Mouse (Mus musculus): ENCODE results near the gene Aatf. TPM values are rescaled to one million over a fixed set of nuclear protein-coding genes. Genes with fewer than 3 reads are reported as not detected.

Gene Aatf
- polyA plus RNA-seq (2015; fragmentation: Nextera tagmentation; extraction: Ambion mirVana): 44.7 and 52.4 TPM in 2 replicates

DNA sequence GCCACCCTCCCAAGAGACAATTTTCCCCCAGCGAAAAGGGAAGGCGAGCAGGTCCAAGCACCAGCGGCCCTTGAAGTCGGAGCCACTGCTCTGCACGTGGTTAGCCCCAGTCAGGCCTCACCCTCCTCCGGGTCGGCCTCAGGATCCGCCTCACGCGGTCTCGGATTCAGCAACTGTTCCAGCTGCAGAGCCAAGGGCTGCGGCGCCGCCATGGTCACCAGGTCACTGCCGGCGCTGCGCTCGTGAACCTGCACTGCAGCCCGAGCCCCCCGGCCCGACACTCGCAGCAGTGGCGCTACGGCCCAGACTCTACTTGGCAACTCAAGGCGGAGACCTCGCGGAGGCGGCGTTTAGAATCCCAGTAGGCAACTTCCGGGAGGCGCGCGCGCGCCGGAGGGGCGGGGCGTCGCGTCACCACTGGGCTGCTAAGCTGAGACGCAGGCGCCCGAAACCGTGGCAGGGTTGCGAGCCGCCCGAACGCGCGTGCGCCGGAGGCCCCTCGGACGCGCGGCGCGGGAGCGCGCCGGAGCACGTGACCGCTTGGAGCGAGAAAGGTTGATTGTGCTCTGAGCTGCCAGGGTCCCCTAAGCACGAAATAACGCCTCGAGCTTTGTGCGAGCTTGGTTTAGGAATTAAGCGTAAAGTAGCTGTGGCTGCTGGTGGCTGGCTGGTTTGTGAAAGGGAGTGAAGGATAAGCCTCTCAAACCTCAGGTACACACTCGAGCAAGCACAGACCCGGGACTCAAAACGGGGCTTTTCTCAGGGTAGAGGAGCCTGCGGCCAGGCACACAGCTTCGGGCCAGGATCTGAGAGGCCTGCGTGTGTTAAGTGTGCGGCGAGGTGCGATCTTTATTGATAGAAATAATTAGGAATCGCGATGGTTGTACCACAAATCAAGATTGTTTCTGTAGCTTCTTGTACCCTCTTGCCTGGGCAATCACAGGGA lies at the start of gene Aatf:
Aatf (minus strand) TSS at position 352 of the 946 bp plus-strand sequence.
- Histone ChIP-seq H3K4me1 (replicated peaks) (peaks cover 21% of the 10 kb centered on the region), H3K9me3 (replicated peaks) (no peaks in the 10 kb centered on the region), H3K9ac (peak within 1 kb of the TSS; percentile 91), H3K27ac (peak within 1 kb of the TSS; percentile 73), H3K4me3 (replicated peaks) (peak within 1 kb of the TSS; percentile 89), H3K4me2 (peak within 1 kb of the TSS; percentile 86), H3K27me3 (peaks cover 43% of the 10 kb centered on the region), H3K36me3 (peaks cover 30% of the 10 kb centered on the region)
- WGBS (ENCODE audit: insufficient replicate concordance): under 1% methylated on average over 80 of the region's 80 CpGs
- DNase-seq (peak; percentile 94), ATAC-seq (ENCODE audit: low read depth) (peak; percentile 98)

DNA sequence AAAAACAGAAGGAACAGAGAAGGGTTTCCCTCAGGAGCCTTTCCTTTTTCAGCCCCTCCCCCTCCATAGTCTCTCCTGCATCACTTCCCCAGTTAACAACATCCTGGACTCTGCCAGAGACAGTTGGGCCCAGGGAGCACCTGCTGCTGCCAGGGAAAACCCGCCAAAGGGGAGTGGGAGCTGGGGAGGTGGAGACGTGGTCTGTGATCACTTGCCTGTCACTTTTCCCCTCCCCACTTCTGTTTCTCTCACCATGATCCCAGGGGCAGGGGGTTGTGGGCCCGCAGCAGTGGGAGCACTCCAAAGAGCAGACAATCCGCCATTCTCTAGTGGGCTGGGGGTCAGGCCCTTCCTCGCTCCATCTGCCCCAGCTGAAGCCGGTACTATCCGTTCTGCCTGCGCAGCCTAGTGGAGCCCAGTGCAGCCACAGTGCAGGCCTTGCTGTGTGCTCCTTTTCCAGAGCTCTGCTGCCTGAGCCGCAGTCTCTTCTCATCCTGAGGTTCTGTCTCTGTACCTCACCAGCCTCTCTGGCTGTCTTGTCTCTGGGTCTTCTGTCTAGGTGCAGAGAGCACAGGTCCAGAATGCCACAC lies 49.5 kb upstream of the Aatf start:
- no peaks in the 10 kb centered on the region for H3K4me1 ChIP-seq (replicated peaks)
- DNase-seq (no peak), ATAC-seq (ENCODE audit: low read depth) (no peak)
- no peak overlapping the region for H3K4me2 ChIP-seq
- H3K4me3 ChIP-seq (replicated peaks): no peak overlapping the region
- H3K9me3 ChIP-seq (replicated peaks): no peaks in the 10 kb centered on the region
- H3K36me3 ChIP-seq: no peaks in the 10 kb centered on the region
- H3K9ac ChIP-seq: no peak overlapping the region
- H3K27me3 ChIP-seq: peaks cover 49% of the 10 kb centered on the region
- 19% methylated on average over 9 of the region's 9 CpGs for WGBS (ENCODE audit: insufficient replicate concordance)
- H3K27ac ChIP-seq: no peak overlapping the region

DNA sequence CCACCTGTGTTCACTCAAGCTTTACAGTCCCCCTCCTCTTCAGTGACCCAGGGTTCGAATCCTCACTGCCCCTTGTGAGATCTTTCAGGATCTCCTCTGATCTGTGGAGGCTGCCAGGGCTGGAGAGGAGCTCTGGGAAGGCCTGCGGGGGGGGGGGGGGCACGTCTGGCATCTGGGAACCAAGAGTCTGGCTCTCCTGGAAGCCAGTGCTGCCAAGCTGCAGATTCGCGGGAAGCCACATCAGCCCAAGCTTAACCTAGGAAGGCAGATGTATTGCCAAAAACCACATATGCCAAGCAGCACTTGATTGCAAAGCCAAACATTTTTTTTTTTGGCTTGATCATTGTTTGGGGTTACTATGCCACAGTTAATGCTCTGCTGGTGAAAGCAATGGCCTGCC lies 48.2 kb upstream of the Aatf start:
- ATAC-seq (ENCODE audit: low read depth) (no peak), DNase-seq (no peak)
- no peak overlapping the region for H3K9ac ChIP-seq
- H3K4me2 ChIP-seq: no peak overlapping the region
- H3K4me1 ChIP-seq (replicated peaks): no peaks in the 10 kb centered on the region
- H3K27ac ChIP-seq: no peak overlapping the region
- H3K9me3 ChIP-seq (replicated peaks): no peaks in the 10 kb centered on the region
- WGBS (ENCODE audit: insufficient replicate concordance): 51% methylated on average over 5 of the region's 5 CpGs
- no peak overlapping the region for H3K4me3 ChIP-seq (replicated peaks)
- no peaks in the 10 kb centered on the region for H3K36me3 ChIP-seq
- H3K27me3 ChIP-seq: peaks cover 37% of the 10 kb centered on the region

DNA sequence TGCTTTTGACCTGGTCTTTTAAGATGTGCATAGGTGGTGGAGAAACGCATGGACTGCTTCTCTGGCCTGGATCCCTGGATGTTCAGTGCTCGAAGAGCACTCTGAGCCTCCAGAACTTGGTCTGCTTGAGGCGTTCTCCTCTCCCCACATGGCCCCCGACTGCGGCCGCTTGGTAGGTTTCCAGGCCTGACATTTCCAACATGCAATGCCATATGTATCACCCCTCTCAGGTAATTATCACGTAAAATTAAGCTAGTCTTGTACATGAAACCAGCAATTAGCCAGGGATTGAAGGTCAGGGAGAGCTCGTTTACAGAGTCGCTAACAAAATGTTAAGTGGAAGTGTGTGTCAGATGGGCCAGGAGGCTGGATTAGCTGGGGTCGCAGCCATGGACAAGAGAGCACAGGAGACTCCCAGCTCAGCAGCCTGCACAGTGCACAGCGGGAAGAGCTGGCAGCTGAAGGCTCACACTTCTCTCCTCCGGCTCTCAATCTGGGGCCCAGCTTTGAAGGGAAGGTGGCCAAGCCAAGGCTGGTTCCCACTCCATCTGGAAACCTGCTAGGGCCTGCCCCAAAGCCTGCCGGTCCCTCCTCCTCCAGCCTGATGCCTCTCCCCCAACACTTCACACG lies 40.6 kb upstream of the Aatf start:
- no peak overlapping the region for H3K4me3 ChIP-seq (replicated peaks)
- WGBS (ENCODE audit: insufficient replicate concordance): 69% methylated on average over 14 of the region's 14 CpGs
- H3K4me1 ChIP-seq (replicated peaks): no peaks in the 10 kb centered on the region
- no peak for DNase-seq
- H3K27ac ChIP-seq: no peak overlapping the region
- no peak overlapping the region for H3K4me2 ChIP-seq
- H3K9me3 ChIP-seq (replicated peaks): 0 out of 2 replicates have a peak, but pooled peaks cover 5% of the 10 kb centered on the region
- H3K36me3 ChIP-seq: no peaks in the 10 kb centered on the region
- peaks cover 25% of the 10 kb centered on the region for H3K27me3 ChIP-seq
- ATAC-seq (ENCODE audit: low read depth): no peak
- no peak overlapping the region for H3K9ac ChIP-seq

DNA sequence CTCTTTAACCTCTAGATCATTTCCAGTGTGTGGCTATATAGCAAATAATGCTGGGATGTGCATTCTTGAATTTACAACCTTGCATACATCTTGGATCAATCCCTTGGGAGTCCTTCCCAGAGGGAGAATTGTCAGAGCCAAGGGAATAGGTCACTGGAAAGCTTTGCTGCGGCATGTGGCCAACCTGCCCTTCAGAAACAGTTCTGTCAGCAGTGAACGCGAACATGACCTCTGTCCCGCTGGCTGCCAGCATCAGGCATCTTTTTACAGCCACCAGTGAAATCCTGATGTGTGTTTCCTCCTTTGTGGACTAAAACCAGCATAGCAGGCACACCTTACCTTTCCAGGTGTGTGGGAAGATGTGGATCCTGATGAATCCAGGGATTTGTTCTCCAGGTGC lies 38.0 kb upstream of the Aatf start:
- Histone ChIP-seq H3K9ac (no peak overlapping the region), H3K4me3 (replicated peaks) (no peak overlapping the region), H3K4me2 (no peak overlapping the region), H3K27me3 (peaks cover 28% of the 10 kb centered on the region), H3K9me3 (replicated peaks) (0 out of 2 replicates have a peak, but pooled peaks cover 5% of the 10 kb centered on the region), H3K27ac (no peak overlapping the region), H3K36me3 (no peaks in the 10 kb centered on the region), H3K4me1 (replicated peaks) (no peaks in the 10 kb centered on the region)
- no peak for DNase-seq
- ATAC-seq (ENCODE audit: low read depth): no peak
- WGBS (ENCODE audit: insufficient replicate concordance): 77% methylated on average over 4 of the region's 4 CpGs

DNA sequence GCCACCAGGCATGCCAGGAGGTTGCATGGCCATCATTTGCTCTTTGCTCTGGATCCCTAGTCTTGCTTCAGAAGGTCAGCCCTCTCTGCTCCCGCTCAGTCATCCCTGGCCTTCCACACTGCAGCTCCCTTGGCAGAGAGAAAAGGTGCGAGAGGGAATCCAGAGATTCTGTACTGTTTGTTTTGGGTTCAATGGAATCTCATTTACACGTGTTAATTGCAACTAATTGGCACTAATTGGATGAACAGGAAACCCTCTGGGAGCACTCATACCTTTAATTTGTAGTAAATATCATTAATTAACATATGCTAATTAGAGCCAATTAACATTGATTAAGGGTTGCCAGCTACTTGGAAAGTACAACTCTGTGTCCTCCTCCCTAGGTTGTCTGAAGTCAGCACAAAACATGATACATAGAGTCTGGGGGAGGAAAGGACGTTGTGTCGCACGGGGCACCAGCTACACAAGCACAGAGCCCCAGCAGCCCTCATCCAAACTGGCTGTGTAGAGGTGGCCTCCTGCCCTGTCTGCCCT lies 36.0 kb upstream of the Aatf start:
- Histone ChIP-seq H3K4me2 (no peak overlapping the region), H3K9ac (no peak overlapping the region), H3K4me1 (replicated peaks) (no peaks in the 10 kb centered on the region), H3K4me3 (replicated peaks) (no peak overlapping the region), H3K9me3 (replicated peaks) (0 out of 2 replicates have a peak, but pooled peaks cover 5% of the 10 kb centered on the region), H3K27ac (no peak overlapping the region), H3K36me3 (no peaks in the 10 kb centered on the region), H3K27me3 (peaks cover 36% of the 10 kb centered on the region)
- WGBS (ENCODE audit: insufficient replicate concordance): 39% methylated on average over 6 of the region's 6 CpGs
- DNase-seq: no peak
- ATAC-seq (ENCODE audit: low read depth): no peak

DNA sequence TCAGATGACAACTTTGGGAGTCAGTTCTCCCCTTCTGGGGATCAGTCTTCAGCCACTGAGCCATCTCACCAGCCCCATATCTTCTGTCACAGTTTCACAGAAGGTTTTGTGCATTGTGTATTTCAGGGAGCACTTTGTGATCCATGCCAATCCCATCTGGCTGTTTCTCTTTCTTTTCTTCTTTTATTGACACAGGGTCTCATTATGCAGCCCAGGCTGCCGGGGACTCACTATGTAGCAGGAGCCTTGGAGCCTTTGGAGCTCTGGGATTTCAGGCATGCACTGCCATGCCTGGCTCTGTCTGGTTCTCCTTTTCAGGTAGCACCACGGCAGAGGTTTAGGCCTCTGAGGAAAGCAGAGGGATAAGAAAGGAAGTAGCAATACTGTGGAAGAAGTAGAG lies 35.0 kb upstream of the Aatf start:
- no peak for DNase-seq
- ATAC-seq (ENCODE audit: low read depth): no peak
- no peaks in the 10 kb centered on the region for H3K36me3 ChIP-seq
- 65% methylated on average over 2 of the region's 2 CpGs for WGBS (ENCODE audit: insufficient replicate concordance)
- H3K4me2 ChIP-seq: no peak overlapping the region
- no peak overlapping the region for H3K9ac ChIP-seq
- H3K27me3 ChIP-seq: peaks cover 38% of the 10 kb centered on the region
- no peak overlapping the region for H3K27ac ChIP-seq
- no peak overlapping the region for H3K4me3 ChIP-seq (replicated peaks)
- H3K9me3 ChIP-seq (replicated peaks): 0 out of 2 replicates have a peak, but pooled peaks cover 5% of the 10 kb centered on the region
- no peaks in the 10 kb centered on the region for H3K4me1 ChIP-seq (replicated peaks)

DNA sequence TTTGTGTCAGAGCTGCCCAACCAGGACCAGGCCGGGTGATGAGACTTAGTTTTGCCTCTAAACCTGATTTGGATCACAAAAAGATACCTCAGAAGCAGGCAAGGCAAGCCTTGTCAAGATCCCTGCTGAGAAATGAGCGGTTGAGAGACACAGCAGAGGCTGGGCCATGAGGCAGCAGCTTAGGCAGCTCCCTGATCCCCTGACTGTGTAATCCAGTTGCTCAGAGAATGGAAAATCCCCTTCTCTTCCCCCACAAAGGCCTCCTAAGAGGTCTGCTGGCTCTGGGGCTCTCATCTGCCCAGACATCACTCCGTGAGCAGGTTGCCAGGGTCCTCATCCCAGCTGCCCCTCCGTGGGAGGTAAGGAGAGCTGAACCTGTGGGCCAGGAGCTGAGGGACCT lies 26.7 kb upstream of the Aatf start:
- no peak for ATAC-seq (ENCODE audit: low read depth)
- WGBS (ENCODE audit: insufficient replicate concordance): 17% methylated on average over 4 of the region's 4 CpGs
- H3K9me3 ChIP-seq (replicated peaks): no peaks in the 10 kb centered on the region
- peaks cover 76% of the 10 kb centered on the region for H3K27me3 ChIP-seq
- no peaks in the 10 kb centered on the region for H3K36me3 ChIP-seq
- H3K4me3 ChIP-seq (replicated peaks): no peak overlapping the region
- H3K9ac ChIP-seq: no peak overlapping the region
- no peaks in the 10 kb centered on the region for H3K4me1 ChIP-seq (replicated peaks)
- no peak overlapping the region for H3K27ac ChIP-seq
- H3K4me2 ChIP-seq: no peak overlapping the region
- DNase-seq: no peak

DNA sequence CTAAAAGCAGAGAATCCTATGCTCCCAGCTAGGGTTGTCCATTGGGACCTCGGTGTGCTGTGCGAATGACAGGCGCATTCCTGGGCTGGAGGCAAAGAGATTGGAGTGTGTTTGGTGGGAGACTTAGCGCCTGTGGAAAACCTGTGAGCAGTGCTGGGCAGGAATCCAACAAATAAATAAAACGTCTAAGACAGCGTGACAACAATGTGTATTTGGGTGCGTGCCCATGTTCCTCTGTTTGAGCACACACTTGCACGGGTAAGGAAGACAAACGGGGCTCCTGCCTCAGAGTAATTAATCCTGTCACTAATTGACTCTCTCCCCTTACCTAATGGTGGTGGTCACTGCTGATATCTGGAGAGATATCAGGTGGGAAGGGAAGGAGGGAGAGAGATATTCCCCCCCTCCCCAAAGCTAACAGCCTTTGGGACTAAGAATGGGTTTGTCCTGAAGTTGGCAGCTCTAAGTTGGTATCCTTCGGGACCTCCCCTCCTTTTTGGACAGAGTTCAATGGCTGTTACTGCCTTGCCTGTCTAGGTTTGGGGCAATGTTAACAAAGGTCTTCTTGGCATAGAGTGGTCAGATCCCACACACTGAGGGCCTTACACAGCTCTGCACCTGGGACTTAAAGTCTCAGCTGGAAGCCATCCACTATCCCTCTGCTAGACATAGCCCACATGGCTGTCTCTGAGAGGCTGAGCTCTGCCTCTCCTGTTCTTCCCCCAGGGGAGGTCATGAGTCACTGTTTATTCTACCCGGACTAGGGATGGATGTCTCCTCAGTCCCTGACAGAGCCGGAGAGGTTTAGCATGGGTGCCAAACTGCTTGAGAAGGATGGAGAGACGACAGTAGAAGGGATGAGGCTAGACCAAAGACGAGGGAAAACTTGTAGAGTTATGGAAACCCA lies 16.7 kb upstream of the Aatf start:
- Histone ChIP-seq H3K27ac (no peak overlapping the region), H3K4me3 (replicated peaks) (no peak overlapping the region), H3K4me2 (no peak overlapping the region), H3K36me3 (no peaks in the 10 kb centered on the region), H3K9me3 (replicated peaks) (no peaks in the 10 kb centered on the region), H3K27me3 (peaks cover 98% of the 10 kb centered on the region), H3K9ac (no peak overlapping the region), H3K4me1 (replicated peaks) (peaks cover 12% of the 10 kb centered on the region)
- 9% methylated on average over 14 of the region's 14 CpGs for WGBS (ENCODE audit: insufficient replicate concordance)
- ATAC-seq (ENCODE audit: low read depth) (no peak), DNase-seq (no peak)

DNA sequence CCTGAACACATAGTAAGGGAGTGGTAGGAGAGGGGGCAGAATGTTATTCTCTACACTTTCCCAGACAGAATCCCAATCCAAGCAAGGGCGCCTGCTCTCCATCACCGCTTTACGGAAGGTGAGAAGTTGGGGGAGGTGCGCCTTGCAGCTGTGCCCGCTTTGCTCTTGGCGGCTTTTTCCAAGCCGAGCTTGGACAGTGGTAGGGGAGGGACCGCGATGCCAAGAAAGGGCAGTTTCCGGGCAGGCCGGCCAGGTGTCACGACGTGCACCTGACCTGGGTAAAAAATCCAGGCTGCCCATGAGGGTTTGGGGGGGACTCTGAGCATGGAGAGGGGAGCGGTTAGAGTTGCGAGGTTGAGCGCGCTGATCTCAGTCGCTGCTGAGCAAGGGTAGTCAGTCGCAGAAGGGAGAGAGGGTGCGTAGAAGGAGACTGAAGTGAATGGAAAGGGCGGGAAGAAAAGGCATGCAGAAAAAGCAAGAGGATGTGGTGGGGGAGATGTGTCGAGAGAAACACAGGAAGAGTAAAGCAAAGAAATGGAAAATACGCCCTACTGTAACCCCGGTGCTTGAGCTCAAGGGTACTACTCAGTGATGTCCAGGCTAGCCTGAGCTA lies 15.9 kb upstream of the Aatf start:
- DNase-seq: no peak
- Histone ChIP-seq H3K27ac (no peak overlapping the region), H3K9ac (no peak overlapping the region), H3K4me3 (replicated peaks) (no peak overlapping the region), H3K36me3 (no peaks in the 10 kb centered on the region), H3K9me3 (replicated peaks) (no peaks in the 10 kb centered on the region), H3K4me1 (replicated peaks) (peaks cover 20% of the 10 kb centered on the region), H3K27me3 (peaks cover 100% of the 10 kb centered on the region), H3K4me2 (no peak overlapping the region)
- WGBS (ENCODE audit: insufficient replicate concordance): 7% methylated on average over 24 of the region's 24 CpGs
- ATAC-seq (ENCODE audit: low read depth): no peak
